Mouse (Mus musculus) intestine, embryonic 14.5 days (tissue): ENCODE measurements around the gene Tmeff2. TPM values are rescaled to one million over a fixed set of nuclear protein-coding genes. Genes with fewer than 3 reads are reported as not detected.
"Not testable (repeated sequence)": the region's sequence is repeated elsewhere in the genome, so short reads cannot be mapped to it uniquely, and the experiment has no call there.

Experiments used
- ATAC-seq: fragments of 200-750 bp; cut with Nextera tagmentation; replicated peaks from 2 replicates; pipeline ENCODE4 v1.8.0; 2017; ENCODE audit warnings: low read depth, moderate number of reproducible peaks, moderate TSS enrichment, moderate library complexity; ENCODE audit not compliant: low FRiP score, low TSS enrichment
- DNase-seq: peaks from one replicate; pipeline ENCODE4 v3.0.0-alpha.2; 2018; ENCODE audit warnings: low spot score
- H3K27ac ChIP-seq: fragments of 300-500 bp; sonication (generic); 2 replicates; pipeline ENCODE4 v1.5.1; 2014; ENCODE audit warnings: low read depth, mild to moderate bottlenecking, control low read depth
- H3K27me3 ChIP-seq: fragments of 300-500 bp; sonication (generic); replicated peaks from 2 replicates; pipeline ENCODE4 v1.6.1; 2014; ENCODE audit warnings: low read length, control low read depth; ENCODE audit not compliant: control insufficient read depth, insufficient read depth
- H3K36me3 ChIP-seq: fragments of 300-500 bp; sonication (generic); 2 replicates; pipeline ENCODE4 v1.6.1; 2014; ENCODE audit warnings: low read length, control low read depth; ENCODE audit not compliant: control insufficient read depth, insufficient read depth
- H3K4me1 ChIP-seq: fragments of 300-500 bp; sonication (generic); replicated peaks from 2 replicates; pipeline ENCODE4 v1.6.1; 2014; ENCODE audit warnings: low read length, control low read depth, mixed read lengths; ENCODE audit not compliant: control insufficient read depth, insufficient read depth
- H3K4me2 ChIP-seq: fragments of 300-500 bp; sonication (generic); 2 replicates; pipeline ENCODE4 v1.6.1; 2014; ENCODE audit warnings: low read length
- H3K4me3 ChIP-seq: fragments of 300-500 bp; sonication (generic); 2 replicates; pipeline ENCODE4 v1.5.1; 2014; ENCODE audit warnings: low read depth, low read length, control low read depth, mixed read lengths
- H3K9ac ChIP-seq: fragments of 300-500 bp; sonication (generic); 2 replicates; pipeline ENCODE4 v1.6.1; 2014; ENCODE audit warnings: mild to moderate bottlenecking, low read length
- H3K9me3 ChIP-seq: fragments of 300-500 bp; sonication (generic); 2 replicates; pipeline ENCODE4 v1.6.1; 2016; ENCODE audit warnings: low read length, control low read depth; ENCODE audit not compliant: control insufficient read depth
- WGBS: fragments of 180-500 bp; shearing (Covaris S2); extraction: QIAGEN DNeasy Blood & Tissue Kit; methylation state at CpG from one replicate; pipeline ENCODE4 v1.1.7; 2014; 5-methylcytosine and 5-hydroxymethylcytosine counted together
- polyA plus RNA-seq: library from polyadenylated mRNA; unstranded; fragments of >200 nt; fragmentation: Nextera tagmentation; extraction: Ambion mirVana; gene quantifications from 2 replicates; pipeline ENCODE4 v1.2.1, GENCODE M21; 2014

The Tmeff2 gene
- polyA plus RNA-seq, result 20.7 and 21.6 TPM in 2 replicates

DNA sequence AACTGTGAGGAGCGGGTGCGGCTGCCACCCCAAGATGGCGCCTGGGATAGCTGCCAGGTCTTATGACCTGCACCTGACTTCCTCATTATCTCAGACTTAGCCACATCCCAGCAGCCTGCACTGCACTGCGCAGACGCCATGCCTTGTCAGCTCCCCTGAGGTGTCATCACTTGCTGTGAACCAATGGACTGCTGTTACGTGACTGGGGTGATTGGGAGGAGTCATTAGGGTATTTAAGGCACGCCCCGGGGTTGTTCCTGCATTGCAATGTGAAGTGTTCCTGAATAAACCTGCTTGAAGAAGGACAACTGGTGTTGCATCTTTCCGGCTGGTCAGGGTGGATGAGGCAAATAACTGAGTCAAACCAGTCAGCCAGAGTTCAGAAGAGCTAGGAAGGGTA lies at the start of gene Tmeff2:
Gene Tmeff2 (plus strand): TSS at position 262 of the 400 bp plus-strand sequence.
- not testable (repeated sequence) for H3K27me3 ChIP-seq, H3K9me3 ChIP-seq, H3K4me2 ChIP-seq, ATAC-seq, H3K36me3 ChIP-seq, H3K9ac ChIP-seq, H3K4me3 ChIP-seq, H3K4me1 ChIP-seq, H3K27ac ChIP-seq, DNase-seq
- WGBS, result 88% methylated on average over 9 of the region's 9 CpGs

DNA sequence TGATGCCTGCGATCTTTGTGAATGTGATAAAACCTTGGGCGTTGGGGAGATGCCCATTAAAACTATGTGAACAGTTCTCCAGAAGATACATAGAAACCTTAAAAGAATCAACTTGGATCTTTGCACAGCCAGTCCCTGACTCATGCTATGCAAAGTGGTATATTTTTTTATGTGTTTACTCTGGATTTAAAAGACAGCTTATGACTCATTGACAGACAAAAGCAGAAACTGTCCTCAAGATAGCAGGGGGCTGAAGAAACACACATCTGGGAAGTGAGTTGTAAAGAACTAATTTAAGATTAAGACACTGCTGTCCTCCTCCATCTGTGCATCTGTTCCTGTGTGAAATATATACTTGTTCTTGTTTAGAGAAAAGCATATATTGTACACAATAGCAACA lies 38.9 kb upstream of the Tmeff2 start:
- Histone ChIP-seq H3K27ac (no peak overlapping the region), H3K9me3 (no peaks in the 10 kb centered on the region), H3K4me3 (no peak overlapping the region), H3K4me1 (no peaks in the 10 kb centered on the region), H3K27me3 (no peaks in the 10 kb centered on the region), H3K4me2 (no peak overlapping the region), H3K36me3 (no peaks in the 10 kb centered on the region), H3K9ac (no peak overlapping the region)
- DNase-seq, result no peak
- no peak for ATAC-seq
- 85% methylated on average over 2 of the region's 2 CpGs for WGBS

DNA sequence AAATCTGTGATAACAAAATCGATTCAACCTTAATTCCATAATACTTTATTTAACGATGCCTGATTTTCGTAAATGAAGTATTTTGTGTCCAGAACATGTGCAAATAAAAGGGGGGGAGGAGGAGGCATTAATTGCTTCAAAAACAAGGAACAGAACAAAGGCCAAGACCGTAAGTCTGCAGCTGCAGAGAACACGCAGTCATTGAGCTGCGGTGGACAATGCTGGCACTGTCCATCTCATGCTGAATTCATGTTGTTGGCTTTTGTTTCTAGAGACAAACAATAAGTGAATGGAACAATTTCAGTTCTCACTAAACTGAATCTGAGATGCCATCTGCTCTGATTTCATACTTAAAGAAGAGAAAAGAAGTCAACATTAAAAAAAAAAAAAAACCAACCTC lies 2.8 kb upstream of the Tmeff2 start:
- 85% methylated on average over 6 of the region's 6 CpGs for WGBS
- no peak for DNase-seq
- H3K9me3 ChIP-seq, result no peaks in the 10 kb centered on the region
- H3K27me3 ChIP-seq, result no peaks in the 10 kb centered on the region
- no peak overlapping the region for H3K4me3 ChIP-seq
- H3K27ac ChIP-seq, result no peak overlapping the region
- H3K4me1 ChIP-seq, result no peaks in the 10 kb centered on the region
- no peaks in the 10 kb centered on the region for H3K36me3 ChIP-seq
- no peak for ATAC-seq
- H3K4me2 ChIP-seq, result no peak overlapping the region
- no peak overlapping the region for H3K9ac ChIP-seq

DNA sequence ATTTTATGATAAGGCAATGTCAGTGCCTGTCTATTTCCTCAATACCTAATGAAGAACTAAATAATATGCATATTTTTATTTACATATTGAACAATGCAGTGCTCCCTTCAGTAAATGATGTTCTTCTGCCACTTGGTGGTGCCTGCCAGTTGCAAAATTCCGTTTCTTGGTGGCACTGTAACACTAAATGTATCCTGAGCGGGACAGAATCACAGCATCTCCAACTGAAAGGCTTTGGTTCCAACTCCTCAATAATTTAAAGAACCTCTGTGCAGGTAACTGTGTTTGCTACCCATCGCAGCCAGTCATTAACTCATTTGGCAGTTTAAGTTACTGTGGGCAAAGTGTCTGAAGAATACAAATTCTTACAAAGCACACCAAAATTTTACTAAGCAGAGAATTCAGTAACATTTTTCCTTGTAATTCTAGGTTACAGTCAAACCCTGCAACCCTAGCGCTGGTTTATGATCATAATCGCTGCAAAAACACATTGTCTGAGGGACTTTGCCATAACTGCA lies 24.4 kb downstream of the Tmeff2 start:
- ATAC-seq (no peak), DNase-seq (no peak)
- H3K9ac ChIP-seq, result no peak overlapping the region
- H3K27me3 ChIP-seq, result peaks cover 39% of the 10 kb centered on the region
- no peak overlapping the region for H3K4me2 ChIP-seq
- no peaks in the 10 kb centered on the region for H3K36me3 ChIP-seq
- H3K9me3 ChIP-seq, result no peaks in the 10 kb centered on the region
- WGBS, result 50% methylated on average over 5 of the region's 5 CpGs
- no peak overlapping the region for H3K4me3 ChIP-seq
- H3K4me1 ChIP-seq, result peaks cover 3% of the 10 kb centered on the region; the same call in 1 of the 2 replicates
- H3K27ac ChIP-seq, result no peak overlapping the region

DNA sequence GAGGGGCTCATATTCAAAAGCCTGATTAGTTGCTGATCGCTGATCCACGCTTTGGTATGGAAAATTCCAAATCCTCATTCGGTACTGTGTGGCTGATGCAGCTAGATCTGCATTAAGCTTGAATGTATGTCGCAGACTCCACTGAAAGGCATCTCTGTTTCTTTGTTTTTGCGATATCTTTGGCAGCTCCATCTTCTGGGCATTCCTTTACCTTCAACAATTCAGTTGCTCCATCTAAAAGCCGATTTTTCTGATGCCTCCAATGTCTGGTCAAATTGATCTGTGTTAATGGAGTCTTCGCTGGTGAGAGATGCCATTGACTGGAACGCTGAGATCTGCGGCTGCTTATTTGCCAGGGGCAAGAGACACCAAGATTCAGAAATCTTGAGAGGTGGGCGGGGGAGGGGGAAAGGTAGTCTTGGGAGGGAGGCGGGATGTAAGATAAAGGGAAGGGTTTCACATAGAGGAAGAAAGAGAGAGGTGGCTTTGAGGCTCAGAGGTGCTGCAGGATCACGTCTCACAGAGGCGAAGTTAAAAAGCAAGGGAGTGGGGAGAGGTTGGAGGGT lies 25.0 kb downstream of the Tmeff2 start:
- H3K4me3 ChIP-seq, result no peak overlapping the region
- no peak for ATAC-seq
- WGBS, result 13% methylated on average over 13 of the region's 13 CpGs

DNA sequence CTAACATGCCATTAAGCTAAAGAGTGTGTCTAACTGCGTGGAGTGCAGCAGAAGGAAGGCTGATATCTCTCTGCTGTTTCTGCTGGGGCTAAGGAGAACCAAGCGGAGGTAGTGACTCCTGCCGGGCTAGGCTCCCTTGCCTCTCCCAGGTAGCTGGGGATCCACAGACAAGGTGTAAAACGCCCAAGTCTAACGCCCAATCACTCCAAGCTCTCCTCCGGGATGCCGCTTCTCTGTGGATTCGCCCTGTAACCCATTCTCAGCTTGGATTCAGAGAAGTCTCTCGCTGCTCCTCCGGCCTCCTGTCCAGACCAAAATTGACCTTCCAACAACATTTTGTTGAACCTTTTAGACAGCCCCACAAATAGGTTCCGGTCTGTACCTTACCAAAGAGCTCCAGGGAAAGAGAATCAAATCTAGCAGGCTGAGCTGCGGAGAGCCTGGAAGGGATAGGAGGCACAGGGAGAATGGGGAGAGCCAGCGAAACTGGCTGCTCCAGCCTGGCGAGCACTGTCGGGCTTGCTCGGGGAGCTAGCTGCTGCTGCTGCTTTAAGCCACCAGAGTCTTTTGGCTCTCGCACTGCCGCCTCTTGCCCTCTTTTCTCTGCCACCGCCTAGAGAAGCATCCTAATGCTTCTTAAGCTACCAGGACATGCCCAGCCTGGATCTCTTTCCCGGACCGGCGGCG lies 26.1 kb downstream of the Tmeff2 start:
- H3K36me3 ChIP-seq, result no peaks in the 10 kb centered on the region
- peaks cover 39% of the 10 kb centered on the region for H3K27me3 ChIP-seq
- H3K9ac ChIP-seq, result no peak overlapping the region
- ATAC-seq (peak; percentile 44), DNase-seq (no peak)
- H3K4me1 ChIP-seq, result peaks cover 3% of the 10 kb centered on the region; the same call in 1 of the 2 replicates
- peak overlapping the region; percentile 96 for H3K4me2 ChIP-seq
- peak overlapping the region; percentile 55 for H3K4me3 ChIP-seq
- 2% methylated on average over 23 of the region's 23 CpGs for WGBS
- H3K27ac ChIP-seq, result no peak overlapping the region
- H3K9me3 ChIP-seq, result no peaks in the 10 kb centered on the region

More for the DNA sequence above, 25.0 kb downstream of the Tmeff2 start:
- Histone ChIP-seq H3K36me3 (no peaks in the 10 kb centered on the region), H3K4me1 (peaks cover 3% of the 10 kb centered on the region; the same call in 1 of the 2 replicates), H3K27me3 (peaks cover 39% of the 10 kb centered on the region), H3K4me2 (peak overlapping the region; percentile 96), H3K9ac (no peak overlapping the region), H3K9me3 (no peaks in the 10 kb centered on the region), H3K27ac (no peak overlapping the region)
- DNase-seq, result peak; percentile 51

DNA sequence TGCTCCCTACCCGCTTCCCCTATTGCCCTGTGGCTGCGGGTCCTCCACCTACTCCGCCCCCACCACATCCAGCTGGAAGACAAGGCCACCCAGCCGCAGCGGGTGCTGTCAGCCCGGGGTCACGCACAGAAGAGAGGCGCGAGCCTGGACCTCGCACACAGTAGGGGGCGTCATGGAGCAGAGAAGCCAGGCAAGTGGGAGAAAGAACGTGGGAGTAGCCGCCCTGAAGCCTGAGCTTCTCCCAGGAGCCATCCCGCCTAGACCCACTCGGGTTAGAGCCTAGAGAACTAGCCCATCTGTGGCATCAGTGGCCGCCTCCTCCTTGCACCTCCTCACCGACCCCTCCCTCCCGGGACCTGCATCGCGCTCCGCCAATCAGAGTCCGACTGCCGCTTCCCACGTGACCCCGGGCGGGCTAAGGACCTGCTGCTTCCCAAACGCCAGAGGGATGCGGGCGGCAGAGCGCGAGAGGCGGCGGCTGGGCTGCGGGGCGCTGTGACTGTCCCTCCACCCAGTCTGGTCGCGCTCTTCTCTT lies 26.7 kb downstream of the Tmeff2 start:
- DNase-seq, result peak; percentile 90
- H3K36me3 ChIP-seq, result no peaks in the 10 kb centered on the region
- H3K4me3 ChIP-seq, result peak overlapping the region; percentile 55
- WGBS, result 0% methylated on average over 36 of the region's 37 CpGs
- peaks cover 39% of the 10 kb centered on the region for H3K27me3 ChIP-seq
- peak overlapping the region; percentile 96 for H3K4me2 ChIP-seq
- 0 out of 2 replicates have a peak overlapping the region, but pooled peaks have one; percentile 18 for H3K27ac ChIP-seq
- ATAC-seq, result peak; percentile 97
- H3K4me1 ChIP-seq, result peaks cover 3% of the 10 kb centered on the region; the same call in 1 of the 2 replicates
- H3K9ac ChIP-seq, result peak overlapping the region; percentile 38
- no peaks in the 10 kb centered on the region for H3K9me3 ChIP-seq

- Histone ChIP-seq H3K27ac (0 out of 2 replicates have a peak overlapping the region, but pooled peaks have one; percentile 18), H3K4me1 (peaks cover 3% of the 10 kb centered on the region; the same call in 1 of the 2 replicates), H3K9ac (peak overlapping the region; percentile 38), H3K9me3 (no peaks in the 10 kb centered on the region), H3K36me3 (no peaks in the 10 kb centered on the region), H3K4me3 (peak overlapping the region; percentile 55), H3K4me2 (peak overlapping the region; percentile 96), H3K27me3 (peaks cover 39% of the 10 kb centered on the region)
- DNase-seq, result peak; percentile 78
- peak; percentile 61 for ATAC-seq
- under 1% methylated on average over 35 of the region's 35 CpGs for WGBS
Observed at GRCm38 (mm10) chr1:50927679-50928187, 27.3 kb downstream of the Tmeff2 start.
